Mouse (Mus musculus) brown adipose tissue, adult 24 weeks (tissue): ENCODE results near the gene Olfr145. TPM values are rescaled to one million over a fixed set of nuclear protein-coding genes. Genes with fewer than 3 reads are reported as not detected.

Source experiments
- H3K27ac ChIP-seq: fragments of 200-500 bp; replicated peaks from 2 replicates; pipeline ENCODE4 v1.5.1; 2012; ENCODE audit warnings: low read depth, mild to moderate bottlenecking, low read length
- H3K4me1 ChIP-seq: fragments of 200-500 bp; 2 replicates; pipeline ENCODE4 v1.6.1; 2012; ENCODE audit warnings: low read length, mixed read lengths; ENCODE audit not compliant: control insufficient read depth, insufficient read depth, insufficient read length
- H3K4me3 ChIP-seq: fragments of 200-500 bp; 2 replicates; pipeline ENCODE4 v1.5.1; 2012; ENCODE audit warnings: low read depth, mild to moderate bottlenecking, low read length, moderate library complexity; ENCODE audit not compliant: insufficient read depth
- polyA plus RNA-seq: library from polyadenylated mRNA; stranded (reverse); fragments of >200 nt; gene quantifications from 2 replicates; pipeline ENCODE4 v1.2.4, GENCODE M21; 2012; ENCODE audit not compliant: missing spikeins, insufficient read depth, insufficient read length

Gene Olfr145
- not detected in 2 replicates for polyA plus RNA-seq

- no peak within 1 kb of the TSS for H3K4me3 ChIP-seq
- no peak within 1 kb of the TSS for H3K27ac ChIP-seq
- H3K4me1 ChIP-seq: no peaks in the 10 kb centered on the region
Measured at GRCm38 (mm10) chr9:37896661-37897060, at the start of gene Olfr145. Olfr145 (plus strand) TSS chr9:37896724.

- H3K27ac ChIP-seq: no peak overlapping the region
- H3K4me3 ChIP-seq: no peak overlapping the region
- H3K4me1 ChIP-seq: no peaks in the 10 kb centered on the region
Measured at GRCm38 (mm10) chr9:37849267-37849666, 47.3 kb upstream of the Olfr145 start.

GRCm38 (mm10) chr9:37853969-37854368 is 42.6 kb upstream of the Olfr145 start, which contains the start of gene Olfr877:
Olfr877 (plus strand) TSS chr9:37854269.
- no peak within 1 kb of the TSS for H3K27ac ChIP-seq
- no peak within 1 kb of the TSS for H3K4me3 ChIP-seq
- no peaks in the 10 kb centered on the region for H3K4me1 ChIP-seq

GRCm38 (mm10) chr9:37863325-37863724 is 33.2 kb upstream of the Olfr145 start:
- no peak overlapping the region for H3K4me3 ChIP-seq
- H3K27ac ChIP-seq: no peak overlapping the region
- no peaks in the 10 kb centered on the region for H3K4me1 ChIP-seq

- no peak overlapping the region for H3K27ac ChIP-seq
- no peaks in the 10 kb centered on the region for H3K4me1 ChIP-seq
- H3K4me3 ChIP-seq: no peak overlapping the region
Measured at GRCm38 (mm10) chr9:37870246-37870645, 26.3 kb upstream of the Olfr145 start.

GRCm38 (mm10) chr9:37871097-37871496 is 25.4 kb upstream of the Olfr145 start:
- H3K4me1 ChIP-seq: no peaks in the 10 kb centered on the region
- no peak overlapping the region for H3K27ac ChIP-seq
- H3K4me3 ChIP-seq: no peak overlapping the region

GRCm38 (mm10) chr9:37871536-37871935 is 25.0 kb upstream of the Olfr145 start:
- H3K27ac ChIP-seq: no peak overlapping the region
- H3K4me3 ChIP-seq: no peak overlapping the region
- H3K4me1 ChIP-seq: no peaks in the 10 kb centered on the region

- Histone ChIP-seq H3K4me1 (no peaks in the 10 kb centered on the region), H3K4me3 (no peak overlapping the region), H3K27ac (no peak overlapping the region)
Measured at GRCm38 (mm10) chr9:37890960-37891359, 5.6 kb upstream of the Olfr145 start.

- Histone ChIP-seq H3K4me3 (no peak overlapping the region), H3K4me1 (no peaks in the 10 kb centered on the region), H3K27ac (no peak overlapping the region)
Measured at GRCm38 (mm10) chr9:37905555-37905954, 9.0 kb downstream of the Olfr145 start.

- no peak within 1 kb of the TSS for H3K27ac ChIP-seq
- no peaks in the 10 kb centered on the region for H3K4me1 ChIP-seq
- no peak within 1 kb of the TSS for H3K4me3 ChIP-seq
Measured at GRCm38 (mm10) chr9:37917540-37917939, 21.0 kb downstream of the Olfr145 start, which contains the start of gene Olfr878. Olfr878 (plus strand) TSS chr9:37917840.

- Histone ChIP-seq H3K4me3 (no peak overlapping the region), H3K4me1 (no peaks in the 10 kb centered on the region), H3K27ac (no peak overlapping the region)
Measured at GRCm38 (mm10) chr9:37918018-37918417, 21.5 kb downstream of the Olfr145 start.

- Histone ChIP-seq H3K27ac (no peak overlapping the region), H3K4me3 (no peak overlapping the region), H3K4me1 (no peaks in the 10 kb centered on the region)
Measured at GRCm38 (mm10) chr9:37924194-37924593, 27.7 kb downstream of the Olfr145 start.

- Histone ChIP-seq H3K4me1 (no peaks in the 10 kb centered on the region), H3K4me3 (no peak overlapping the region), H3K27ac (no peak overlapping the region)
Measured at GRCm38 (mm10) chr9:37925445-37925844, 28.9 kb downstream of the Olfr145 start.

GRCm38 (mm10) chr9:37926019-37927013 is 29.8 kb downstream of the Olfr145 start:
- Histone ChIP-seq H3K27ac (no peak overlapping the region), H3K4me1 (no peaks in the 10 kb centered on the region), H3K4me3 (no peak overlapping the region)

GRCm38 (mm10) chr9:37932519-37932918 is 36.0 kb downstream of the Olfr145 start:
- no peak overlapping the region for H3K4me3 ChIP-seq
- H3K27ac ChIP-seq: no peak overlapping the region
- no peaks in the 10 kb centered on the region for H3K4me1 ChIP-seq

GRCm38 (mm10) chr9:37934146-37934545 is 37.6 kb downstream of the Olfr145 start:
- H3K4me3 ChIP-seq: no peak overlapping the region
- H3K4me1 ChIP-seq: no peaks in the 10 kb centered on the region
- no peak overlapping the region for H3K27ac ChIP-seq
